Mouse (Mus musculus) embryonic facial prominence, embryonic 13.5 days (tissue): ENCODE measurements around the gene Itga4. TPM values are rescaled to one million over a fixed set of nuclear protein-coding genes. Genes with fewer than 3 reads are reported as not detected.

ENCODE experiments used
- ATAC-seq: fragments of 200-750 bp; cut with Nextera tagmentation; 2 replicates; pipeline ENCODE4 v1.8.0; 2017; ENCODE audit warnings: low read depth; ENCODE audit not compliant: insufficient number of reproducible peaks, insufficient read depth, low FRiP score, low TSS enrichment
- H3K27ac ChIP-seq: fragments of 300-500 bp; sonication (generic); 2 replicates; pipeline ENCODE4 v1.5.1; 2015; ENCODE audit warnings: moderate library complexity, mild to moderate bottlenecking, inconsistent platforms
- H3K27me3 ChIP-seq: fragments of 300-500 bp; sonication (generic); 2 replicates; pipeline ENCODE4 v1.6.1; 2015; ENCODE audit warnings: mild to moderate bottlenecking, inconsistent platforms
- H3K36me3 ChIP-seq: fragments of 300-500 bp; sonication (generic); 2 replicates; pipeline ENCODE4 v1.6.1; 2015; ENCODE audit warnings: mild to moderate bottlenecking, inconsistent platforms
- H3K4me1 ChIP-seq: fragments of 300-500 bp; sonication (generic); 2 replicates; pipeline ENCODE4 v1.6.1; 2015; ENCODE audit warnings: inconsistent platforms
- H3K4me2 ChIP-seq: fragments of 300-500 bp; sonication (generic); 2 replicates; pipeline ENCODE4 v1.6.1; 2015; ENCODE audit warnings: moderate library complexity, mild to moderate bottlenecking, inconsistent platforms
- H3K4me3 ChIP-seq: fragments of 300-500 bp; sonication (generic); 2 replicates; pipeline ENCODE4 v1.5.1; 2015; ENCODE audit warnings: mild to moderate bottlenecking, inconsistent platforms
- H3K9ac ChIP-seq: fragments of 300-500 bp; sonication (generic); 2 replicates; pipeline ENCODE4 v1.6.1; 2015; ENCODE audit warnings: mild to moderate bottlenecking, inconsistent platforms
- H3K9me3 ChIP-seq: fragments of 300-500 bp; sonication (generic); 2 replicates; pipeline ENCODE4 v1.6.1; 2016; ENCODE audit warnings: inconsistent platforms
- WGBS: fragments of 180-500 bp; shearing (Covaris S2); methylation state at CpG from one replicate; pipeline ENCODE4 v1.1.7; 2015; ENCODE audit warnings: mixed read lengths; 5-methylcytosine and 5-hydroxymethylcytosine counted together
- polyA plus RNA-seq: library from polyadenylated mRNA; unstranded; fragments of >200 nt; fragmentation: Nextera tagmentation; extraction: Ambion mirVana; gene quantifications from 2 replicates; pipeline ENCODE4 v1.2.1, GENCODE M21; 2015

Itga4 gene
- polyA plus RNA-seq, 1 experiment from 2014 or later = 6.5 TPM

- Histone ChIP-seq H3K4me2 (no peak overlapping the region), H3K36me3 (no peaks in the 10 kb centered on the region), H3K4me1 (0 out of 2 replicates have a peak, but pooled peaks cover 3% of the 10 kb centered on the region), H3K27ac (no peak overlapping the region), H3K27me3 (no peaks in the 10 kb centered on the region), H3K4me3 (no peak overlapping the region), H3K9me3 (no peaks in the 10 kb centered on the region), H3K9ac (no peak overlapping the region)
- ATAC-seq = no peak
- 43% methylated on average over 6 of the region's 6 CpGs for WGBS
Observed at GRCm38 (mm10) chr2:79372486-79373200, 117.4 kb downstream of the Itga4 start.

GRCm38 (mm10) chr2:79378346-79379086 is 123.3 kb downstream of the Itga4 start:
- ATAC-seq = no peak
- Histone ChIP-seq H3K27ac (no peak overlapping the region), H3K9me3 (no peaks in the 10 kb centered on the region), H3K4me2 (no peak overlapping the region), H3K4me3 (no peak overlapping the region), H3K9ac (no peak overlapping the region), H3K36me3 (no peaks in the 10 kb centered on the region), H3K27me3 (0 out of 2 replicates have a peak, but pooled peaks cover 5% of the 10 kb centered on the region), H3K4me1 (peaks cover 12% of the 10 kb centered on the region)
- 74% methylated on average over 8 of the region's 8 CpGs for WGBS

- peaks cover 12% of the 10 kb centered on the region for H3K4me1 ChIP-seq
- 0 out of 2 replicates have a peak, but pooled peaks cover 5% of the 10 kb centered on the region for H3K27me3 ChIP-seq
- no peak overlapping the region for H3K9ac ChIP-seq
- no peak overlapping the region for H3K4me2 ChIP-seq
- no peaks in the 10 kb centered on the region for H3K36me3 ChIP-seq
- H3K9me3 ChIP-seq = no peaks in the 10 kb centered on the region
- no peak overlapping the region for H3K4me3 ChIP-seq
- WGBS = 33% methylated on average over 12 of the region's 12 CpGs
- peak overlapping the region; percentile 48; the same call in 1 of the 2 replicates for H3K27ac ChIP-seq
- no peak for ATAC-seq
Observed at GRCm38 (mm10) chr2:79379087-79380041, 124.1 kb downstream of the Itga4 start.

Other genes with a start within 250 kb of the Itga4 start
- gene Neurod1, start 201.3 kb downstream of the Itga4 start, polyA plus RNA-seq = 2.0 and 3.7 TPM in 2 replicates
- 2.9 TPM in 2 replicates for gene Cerkl, start 201.4 kb downstream of the Itga4 start, polyA plus RNA-seq